Mouse (Mus musculus) left cerebral cortex, adult 9 months (tissue): ENCODE results near the gene Krt27.

Experiments used
- DNase-seq, 2 experiments: peaks; one replicate each; pipeline ENCODE4 v3.0.0; 2022; ENCODE audit warnings: low spot score in 2 of 2

Gene Krt27

GRCm38 (mm10) chr11:99329655-99330054, 21.2 kb downstream of the Krt27 start:
- no peak for DNase-seq

GRCm38 (mm10) chr11:99322851-99323250, 28.1 kb downstream of the Krt27 start, which contains the start of gene Krt25:
TSS of gene Krt25 (minus strand) at chr11:99322951.
- DNase-seq, result no peak

GRCm38 (mm10) chr11:99321094-99321493, 29.8 kb downstream of the Krt27 start:
- no peak for DNase-seq

GRCm38 (mm10) chr11:99319127-99319526, 31.8 kb downstream of the Krt27 start:
- no peak for DNase-seq

GRCm38 (mm10) chr11:99316543-99316942, 34.4 kb downstream of the Krt27 start:
- no peak for DNase-seq

GRCm38 (mm10) chr11:99314594-99314993, 36.3 kb downstream of the Krt27 start:
- no peak for DNase-seq

- no peak for DNase-seq
Measured at GRCm38 (mm10) chr11:99310882-99311281, 40.0 kb downstream of the Krt27 start.

GRCm38 (mm10) chr11:99307579-99307978, 43.3 kb downstream of the Krt27 start:
- peak in 1 of 2 experiments; percentile 70 for DNase-seq
